Mouse (Mus musculus): ENCODE results near the gene Rnf19b.

- TF ChIP-seq GATA1 (IDR thresholded peaks at IDR 0.05; ENCODE audit: low read length) = no peak
- TF ChIP-seq TAL1 (IDR thresholded peaks at IDR 0.05; ENCODE audit: low read length) = no peak
These were observed 71.3 kb downstream of the Rnf19b start for GRCm38 (mm10) chr4:129129387-129129786.

Measured in erythroblast, embryonic 14.5 days (primary cell).